Mouse (Mus musculus): ENCODE results near the gene 1700028P14Rik.

- TF ChIP-seq CTCF (IDR thresholded peaks at IDR 0.05; ENCODE audit: borderline replicate concordance, control insufficient read depth, extremely low read depth, insufficient read depth, low read length, poor library complexity) (no peak), POLR2A (IDR thresholded peaks at IDR 0.05; ENCODE audit: control insufficient read depth, extremely low read depth, insufficient read depth, low read length, poor library complexity) (no peak)
Observed at GRCm38 (mm10) chr19:23543244-23544004, 109.2 kb downstream of the 1700028P14Rik start.

Data from thymus, adult 2 months (tissue).